Mouse (Mus musculus): ENCODE results near the gene Ipo11. TPM values are rescaled to one million over a fixed set of nuclear protein-coding genes. Genes with fewer than 3 reads are reported as not detected.

Gene Ipo11
- polyA plus RNA-seq, 1 experiment: 9.3 TPM

- DNase-seq (ENCODE audit: low read depth, low spot score): no peak
- 90% methylated on average over 5 of the region's 5 CpGs for WGBS
Measured at GRCm38 (mm10) chr13:106825618-106826017, 111.1 kb downstream of the Ipo11 start.

GRCm38 (mm10) chr13:106823875-106824191 is 112.9 kb downstream of the Ipo11 start:
- WGBS: 86% methylated on average over 2 of the region's 2 CpGs
- DNase-seq (ENCODE audit: low read depth, low spot score): no peak

GRCm38 (mm10) chr13:106823121-106823874 is 113.5 kb downstream of the Ipo11 start:
- DNase-seq (ENCODE audit: low read depth, low spot score): no peak
- 93% methylated on average over 12 of the region's 12 CpGs for WGBS

GRCm38 (mm10) chr13:106820149-106820548 is 116.6 kb downstream of the Ipo11 start:
- 63% methylated on average over 2 of the region's 2 CpGs for WGBS
- no peak for DNase-seq (ENCODE audit: low read depth, low spot score)

GRCm38 (mm10) chr13:106819749-106820148 is 117.0 kb downstream of the Ipo11 start:
- DNase-seq (ENCODE audit: low read depth, low spot score): no peak
- WGBS: 84% methylated on average over 4 of the region's 4 CpGs

- no peak for DNase-seq (ENCODE audit: low read depth, low spot score)
- WGBS: 88% methylated on average over 5 of the region's 5 CpGs
Measured at GRCm38 (mm10) chr13:106817066-106817465, 119.7 kb downstream of the Ipo11 start.

- no peak for DNase-seq (ENCODE audit: low read depth, low spot score)
- 80% methylated on average over 4 of the region's 4 CpGs for WGBS
Measured at GRCm38 (mm10) chr13:106813519-106813918, 123.2 kb downstream of the Ipo11 start.

- no peak for DNase-seq (ENCODE audit: low read depth, low spot score)
- WGBS: 87% methylated on average over 9 of the region's 9 CpGs
Measured at GRCm38 (mm10) chr13:106813087-106813486, 123.7 kb downstream of the Ipo11 start.

- WGBS: 96% methylated on average over 7 of the region's 7 CpGs
- DNase-seq (ENCODE audit: low read depth, low spot score): no peak
Measured at GRCm38 (mm10) chr13:106810156-106810555, 126.6 kb downstream of the Ipo11 start.

GRCm38 (mm10) chr13:106808821-106809220 is 127.9 kb downstream of the Ipo11 start:
- no peak for DNase-seq (ENCODE audit: low read depth, low spot score)
- 89% methylated on average over 6 of the region's 6 CpGs for WGBS

- no peak for DNase-seq (ENCODE audit: low read depth, low spot score)
- 98% methylated on average over 2 of the region's 2 CpGs for WGBS
Measured at GRCm38 (mm10) chr13:106808315-106808714, 128.4 kb downstream of the Ipo11 start.

GRCm38 (mm10) chr13:106807303-106807702 is 129.5 kb downstream of the Ipo11 start:
- DNase-seq (ENCODE audit: low read depth, low spot score): no peak
- 84% methylated on average over 5 of the region's 5 CpGs for WGBS

GRCm38 (mm10) chr13:106805146-106805545 is 131.6 kb downstream of the Ipo11 start:
- 92% methylated on average over 5 of the region's 5 CpGs for WGBS
- DNase-seq (ENCODE audit: low read depth, low spot score): no peak

- no peak for DNase-seq (ENCODE audit: low read depth, low spot score)
- 53% methylated on average over 3 of the region's 3 CpGs for whole genome bisulfite sequencing
Measured at GRCm38 (mm10) chr13:106798026-106798425, 138.7 kb downstream of the Ipo11 start.

- DNase-seq (ENCODE audit: low read depth, low spot score): no peak
- WGBS: 96% methylated on average over 7 of the region's 7 CpGs
Measured at GRCm38 (mm10) chr13:106788817-106789216, 147.9 kb downstream of the Ipo11 start.

- WGBS: 89% methylated on average over 10 of the region's 10 CpGs
- no peak for DNase-seq (ENCODE audit: low read depth, low spot score)
Measured at GRCm38 (mm10) chr13:106768807-106769206, 168.0 kb downstream of the Ipo11 start.

GRCm38 (mm10) chr13:106762611-106763010 is 174.1 kb downstream of the Ipo11 start:
- no peak for DNase-seq (ENCODE audit: low read depth, low spot score)
- WGBS: 52% methylated on average over 1 of the region's 1 CpGs

GRCm38 (mm10) chr13:106761661-106762060 is 175.1 kb downstream of the Ipo11 start:
- no peak for DNase-seq (ENCODE audit: low read depth, low spot score)
- 98% methylated on average over 1 of the region's 1 CpGs for WGBS

GRCm38 (mm10) chr13:106760232-106760875 is 176.4 kb downstream of the Ipo11 start:
- 62% methylated on average over 14 of the region's 14 CpGs for WGBS
- DNase-seq (ENCODE audit: low read depth, low spot score): no peak

GRCm38 (mm10) chr13:106755892-106756291 is 180.9 kb downstream of the Ipo11 start:
- WGBS: 68% methylated on average over 5 of the region's 5 CpGs
- no peak for DNase-seq (ENCODE audit: low read depth, low spot score)

- DNase-seq (ENCODE audit: low read depth, low spot score): no peak
- WGBS: 81% methylated on average over 3 of the region's 3 CpGs
Measured at GRCm38 (mm10) chr13:106754216-106754615, 182.5 kb downstream of the Ipo11 start.

All from large intestine, adult 2 months (tissue).